Mouse (Mus musculus) large intestine, adult 2 months (tissue): ENCODE measurements around the gene Pbsn. TPM values are rescaled to one million over a fixed set of nuclear protein-coding genes. Genes with fewer than 3 reads are reported as not detected.
"Not testable (repeated sequence)": the region's sequence is repeated elsewhere in the genome, so short reads cannot be mapped to it uniquely, and the experiment has no call there.

ENCODE experiments used
- DNase-seq: peaks from one replicate; pipeline ENCODE4 v3.0.0-alpha.2; 2012; ENCODE audit warnings: low read depth, low spot score
- WGBS: fragments of 180-500 bp; shearing (Covaris S2); methylation state at CpG from one replicate; pipeline ENCODE4 v1.1.7; 2018; 5-methylcytosine and 5-hydroxymethylcytosine counted together
- polyA plus RNA-seq: library from polyadenylated mRNA; depleted of rRNA; stranded (reverse); fragments of >200 nt; gene quantifications from 2 replicates; pipeline ENCODE4 v1.2.3, GENCODE M21; 2012; rRNA removed

Gene Pbsn
- not detected in 2 replicates for polyA plus RNA-seq

GRCm38 (mm10) chrX:77853523-77853922, at the start of gene Pbsn:
Gene Pbsn (minus strand): TSS chrX:77853623.
- 74% methylated on average over 1 of the region's 1 CpGs for WGBS
- no peak for DNase-seq

- WGBS: 25% methylated on average over 2 of the region's 4 CpGs
- not testable (repeated sequence) for DNase-seq
Observed at GRCm38 (mm10) chrX:77880033-77880432, 26.6 kb upstream of the Pbsn start.

- DNase-seq: not testable (repeated sequence)
- WGBS: 93% methylated on average over 2 of the region's 2 CpGs
Observed at GRCm38 (mm10) chrX:77864458-77864857, 11.0 kb upstream of the Pbsn start, which contains the start of gene Gm14744. Gene Gm14744 (plus strand): TSS chrX:77864758.

GRCm38 (mm10) chrX:77812031-77812430, 41.4 kb downstream of the Pbsn start:
- 57% methylated on average over 6 of the region's 6 CpGs for WGBS
- DNase-seq: no peak

DNA sequence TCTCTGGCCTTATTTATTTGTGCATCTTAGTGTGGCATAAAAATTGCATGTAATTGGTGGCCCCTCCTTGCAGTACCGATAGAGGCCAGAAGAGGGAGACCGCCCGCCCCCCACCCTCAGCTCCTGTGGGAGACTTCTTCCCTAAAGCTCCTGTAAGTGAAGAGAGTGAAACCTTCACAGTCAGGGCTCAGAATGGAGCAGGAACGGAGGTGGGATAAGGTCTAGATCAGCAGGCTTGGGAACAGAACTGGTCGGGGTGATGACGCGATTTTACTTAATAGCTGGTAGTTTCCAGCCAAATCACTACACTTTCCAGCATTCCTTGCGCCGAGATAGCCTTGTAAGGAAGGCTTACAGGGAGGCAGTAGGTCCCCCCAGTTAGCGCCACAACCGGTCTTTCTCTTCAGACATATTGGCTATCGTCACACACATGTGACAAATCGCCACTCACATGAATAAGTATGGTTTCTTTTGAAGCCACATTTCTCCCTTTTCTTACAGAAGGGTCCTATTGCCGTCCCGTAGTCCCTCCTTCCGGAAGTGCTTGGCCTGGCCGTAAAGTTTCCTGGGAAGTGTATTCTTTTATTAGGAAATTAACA, 42.7 kb downstream of the Pbsn start:
- 24% methylated on average over 17 of the region's 17 CpGs for WGBS
- DNase-seq: no peak

- WGBS: 14% methylated on average over 2 of the region's 2 CpGs
- DNase-seq: no peak
Observed at GRCm38 (mm10) chrX:77808602-77809001, 44.8 kb downstream of the Pbsn start.

DNA sequence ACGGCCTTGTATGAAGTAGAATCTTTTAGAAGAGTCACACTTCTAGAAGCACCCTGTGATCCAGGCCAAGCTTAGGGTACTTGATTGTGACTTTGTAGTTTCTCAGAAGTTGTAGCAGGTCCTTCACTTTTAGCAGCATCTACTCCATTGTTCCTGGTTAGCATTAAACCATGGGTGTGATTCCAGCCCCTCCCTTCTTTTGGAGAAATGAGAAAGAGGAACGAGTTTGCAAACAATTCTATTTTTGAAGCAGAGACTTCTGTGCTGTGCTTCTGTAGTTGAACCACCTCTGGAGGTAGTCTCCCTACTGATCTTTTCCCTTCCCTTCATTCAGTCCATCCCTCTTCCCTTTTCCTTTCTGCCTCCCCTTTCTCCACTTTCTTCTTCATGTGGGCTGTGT, 51.1 kb downstream of the Pbsn start:
- WGBS: 63% methylated on average over 2 of the region's 2 CpGs
- DNase-seq: no peak

DNA sequence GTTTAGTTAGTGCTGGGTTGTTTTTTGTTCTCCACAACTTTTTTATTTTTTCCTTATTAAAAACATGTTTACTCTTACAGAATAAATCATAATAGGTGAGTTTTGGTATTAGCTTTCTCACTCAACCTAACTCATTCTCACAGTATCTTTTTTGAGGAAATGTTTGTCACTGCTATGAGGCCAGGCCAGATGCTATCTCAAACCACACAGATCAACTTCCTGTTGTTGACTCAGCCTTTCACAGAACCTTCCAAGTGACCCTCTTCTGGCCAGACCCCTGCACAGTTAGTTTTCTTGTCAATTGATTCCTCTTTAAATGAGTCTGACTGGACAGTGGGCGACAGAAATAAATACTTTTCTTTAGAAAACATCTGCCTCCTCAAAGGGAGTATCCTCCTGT, 51.9 kb downstream of the Pbsn start:
- no peak for DNase-seq
- WGBS: 68% methylated on average over 1 of the region's 1 CpGs

GRCm38 (mm10) chrX:77799554-77799953, 53.9 kb downstream of the Pbsn start:
- WGBS: 83% methylated on average over 3 of the region's 3 CpGs
- no peak for DNase-seq

DNA sequence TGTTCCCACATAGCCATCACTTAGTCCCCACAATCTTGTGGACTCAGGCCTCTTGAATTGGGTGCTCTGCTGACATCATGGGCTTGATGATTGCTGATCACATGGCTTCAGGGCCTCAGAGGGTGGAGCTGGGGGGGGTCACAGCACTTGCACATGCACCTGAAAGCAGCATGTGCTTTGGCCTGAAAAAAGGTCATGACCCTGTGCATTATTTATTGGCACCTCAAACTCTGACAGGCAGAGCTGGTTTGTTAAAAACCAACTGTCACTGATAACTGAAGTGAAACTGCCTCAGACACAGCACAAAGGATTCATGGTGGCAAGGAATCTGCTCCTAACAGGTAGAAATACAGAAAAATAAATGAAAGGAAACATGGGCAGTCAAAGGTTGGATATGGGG, 55.6 kb downstream of the Pbsn start:
- no peak for DNase-seq

DNA sequence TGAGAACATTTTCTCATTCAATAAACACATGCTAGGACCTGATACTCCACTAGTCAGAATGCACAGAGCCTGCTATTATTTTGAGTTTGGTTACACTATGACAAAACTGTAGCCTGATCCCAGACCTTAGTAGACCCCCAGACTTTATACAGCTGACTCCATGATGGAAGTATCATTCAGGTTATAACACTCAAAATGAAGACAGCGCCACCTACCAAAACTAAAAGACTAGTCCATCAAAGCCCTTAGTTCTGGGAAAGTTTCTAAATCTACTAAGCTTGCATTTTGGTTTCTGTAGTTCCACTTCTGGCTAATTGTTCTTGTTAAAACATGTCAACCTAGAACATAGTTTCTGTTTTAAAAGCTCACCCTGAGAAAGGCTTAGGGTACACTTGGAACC, 56.5 kb downstream of the Pbsn start:
- 63% methylated on average over 1 of the region's 1 CpGs for WGBS
- no peak for DNase-seq

DNA sequence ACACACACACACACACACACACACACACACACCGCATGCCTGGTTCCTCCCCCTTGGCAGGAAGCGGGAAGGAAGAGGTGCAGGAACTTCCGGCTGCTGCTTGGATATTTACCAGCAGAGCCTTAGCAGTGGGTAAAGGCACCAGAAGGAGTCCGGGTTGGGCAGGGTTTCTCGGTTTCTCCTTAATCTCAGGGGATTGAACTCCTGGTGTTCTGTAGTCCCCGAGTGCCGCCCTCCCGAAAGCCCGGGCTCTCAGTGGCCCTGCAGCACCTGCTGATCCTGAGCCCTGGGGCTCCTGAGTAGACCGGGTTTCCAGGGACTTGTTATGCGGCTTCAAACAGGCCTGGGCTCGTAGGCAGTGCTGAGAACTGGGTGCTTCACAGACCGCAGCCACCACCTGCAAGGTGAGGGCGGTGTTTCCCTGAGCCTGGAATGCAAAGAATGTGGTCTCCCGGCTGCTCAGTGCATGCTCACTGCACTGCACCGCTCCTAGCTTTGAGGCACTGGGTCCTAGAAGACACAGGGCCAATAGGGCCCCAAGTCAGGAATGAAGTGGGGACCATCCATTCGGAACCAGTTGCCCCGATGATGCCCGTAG, 57.1 kb downstream of the Pbsn start, which contains the start of gene Prkx:
TSS of gene Prkx (minus strand) at position 41 of the 598 bp plus-strand sequence.
- no peak for DNase-seq
- WGBS: 23% methylated on average over 19 of the region's 19 CpGs

- 7% methylated on average over 28 of the region's 30 CpGs for WGBS
- DNase-seq: no peak
Observed at GRCm38 (mm10) chrX:77795858-77796174, 57.6 kb downstream of the Pbsn start.

- 17% methylated on average over 61 of the region's 61 CpGs for WGBS
- no peak for DNase-seq
Observed at GRCm38 (mm10) chrX:77794962-77795857, 58.2 kb downstream of the Pbsn start.

GRCm38 (mm10) chrX:77788675-77789074, 64.7 kb downstream of the Pbsn start:
- whole genome bisulfite sequencing: 81% methylated on average over 3 of the region's 3 CpGs
- DNase-seq: no peak

Other genes starting within 250 kb of the Pbsn start
- 3.0 and 7.0 TPM in 2 replicates for gene Prkx, start 57.3 kb downstream of the Pbsn start, polyA plus RNA-seq
- not detected in 2 replicates for gene Gm14744, start 11.1 kb upstream of the Pbsn start, polyA plus RNA-seq
- not detected in 2 replicates for gene 5430402E10Rik, start 71.4 kb upstream of the Pbsn start, polyA plus RNA-seq
- not detected in 2 replicates for gene Obp1a, start 237.8 kb upstream of the Pbsn start, polyA plus RNA-seq